Mouse (Mus musculus) hindbrain, embryonic 13.5 days (tissue): Measurements from ENCODE around the gene Ier3. TPM values are rescaled to one million over a fixed set of nuclear protein-coding genes. Genes with fewer than 3 reads are reported as not detected.
A peak's percentile ranks its signal among the peaks of the same experiment; 100 is the strongest.

Experiments
- ATAC-seq: fragments of 200-750 bp; cut with Nextera tagmentation; 2 replicates; pipeline ENCODE4 v1.8.0; 2017; ENCODE audit warnings: moderate TSS enrichment; ENCODE audit not compliant: low FRiP score
- H3K27ac ChIP-seq: fragments of 300-500 bp; sonication (generic); 2 replicates; pipeline ENCODE4 v1.5.1; 2015; ENCODE audit warnings: inconsistent platforms, mild to moderate bottlenecking, moderate library complexity
- H3K27me3 ChIP-seq: fragments of 300-500 bp; sonication (generic); 2 replicates; pipeline ENCODE4 v1.6.1; 2015; ENCODE audit warnings: mild to moderate bottlenecking, inconsistent platforms
- H3K36me3 ChIP-seq: fragments of 300-500 bp; sonication (generic); 2 replicates; pipeline ENCODE4 v1.6.1; 2015; ENCODE audit warnings: mild to moderate bottlenecking, inconsistent platforms
- H3K4me1 ChIP-seq: fragments of 300-500 bp; sonication (generic); replicated peaks from 2 replicates; pipeline ENCODE4 v1.6.1; 2015; ENCODE audit warnings: inconsistent platforms
- H3K4me2 ChIP-seq: fragments of 300-500 bp; sonication (generic); 2 replicates; pipeline ENCODE4 v1.6.1; 2015; ENCODE audit warnings: inconsistent platforms, mild to moderate bottlenecking, moderate library complexity
- H3K4me3 ChIP-seq: fragments of 300-500 bp; sonication (generic); 2 replicates; pipeline ENCODE4 v1.5.1; 2015; ENCODE audit warnings: mild to moderate bottlenecking, inconsistent platforms
- H3K9ac ChIP-seq: fragments of 300-500 bp; sonication (generic); 2 replicates; pipeline ENCODE4 v1.6.1; 2015; ENCODE audit warnings: mild to moderate bottlenecking, inconsistent platforms
- H3K9me3 ChIP-seq: fragments of 300-500 bp; sonication (generic); 2 replicates; pipeline ENCODE4 v1.6.1; 2016; ENCODE audit warnings: inconsistent platforms
- WGBS: fragments of 180-500 bp; shearing (Covaris S2); methylation state at CpG from one replicate; pipeline ENCODE4 v1.1.7; 2015; 5-methylcytosine and 5-hydroxymethylcytosine counted together
- polyA plus RNA-seq: library from polyadenylated mRNA; unstranded; fragments of >200 nt; fragmentation: Nextera tagmentation; extraction: Ambion mirVana; gene quantifications from 2 replicates; pipeline ENCODE4 v1.2.1, GENCODE M21; 2015

Ier3 gene
- polyA plus RNA-seq, 1 experiment from 2014 or later, result 8.2 TPM

DNA sequence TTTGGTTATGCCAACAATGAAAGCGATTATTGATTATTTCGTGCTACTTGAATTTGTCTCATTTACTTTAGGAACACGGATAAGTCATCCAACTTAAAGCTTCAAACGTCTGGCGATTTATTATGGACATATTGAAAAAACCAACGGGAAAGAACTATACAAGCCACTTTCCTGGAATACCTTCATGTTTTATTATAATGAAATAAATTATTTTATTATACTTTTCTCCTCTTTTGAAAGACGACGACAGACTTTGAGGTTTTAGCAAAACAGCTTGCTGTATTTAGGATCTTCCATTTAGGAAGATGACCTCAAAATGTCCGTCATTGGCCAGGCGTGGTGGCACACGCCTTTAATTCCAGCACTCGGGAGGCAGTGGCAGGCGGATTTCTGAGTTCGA lies 19.1 kb downstream of the Ier3 start:
- H3K9me3 ChIP-seq, result no peaks in the 10 kb centered on the region
- 0 out of 2 replicates have a peak overlapping the region, but pooled peaks have one; percentile 39 for H3K9ac ChIP-seq
- H3K4me1 ChIP-seq, result peaks cover 41% of the 10 kb centered on the region
- 59% methylated on average over 14 of the region's 14 CpGs for WGBS
- peak overlapping the region; percentile 78; the same call in 1 of the 2 replicates for H3K27ac ChIP-seq
- H3K27me3 ChIP-seq, result no peaks in the 10 kb centered on the region
- peak overlapping the region; percentile 35 for H3K4me3 ChIP-seq
- peaks cover 21% of the 10 kb centered on the region for H3K36me3 ChIP-seq
- H3K4me2 ChIP-seq, result peak overlapping the region; percentile 46
- no peak for ATAC-seq

DNA sequence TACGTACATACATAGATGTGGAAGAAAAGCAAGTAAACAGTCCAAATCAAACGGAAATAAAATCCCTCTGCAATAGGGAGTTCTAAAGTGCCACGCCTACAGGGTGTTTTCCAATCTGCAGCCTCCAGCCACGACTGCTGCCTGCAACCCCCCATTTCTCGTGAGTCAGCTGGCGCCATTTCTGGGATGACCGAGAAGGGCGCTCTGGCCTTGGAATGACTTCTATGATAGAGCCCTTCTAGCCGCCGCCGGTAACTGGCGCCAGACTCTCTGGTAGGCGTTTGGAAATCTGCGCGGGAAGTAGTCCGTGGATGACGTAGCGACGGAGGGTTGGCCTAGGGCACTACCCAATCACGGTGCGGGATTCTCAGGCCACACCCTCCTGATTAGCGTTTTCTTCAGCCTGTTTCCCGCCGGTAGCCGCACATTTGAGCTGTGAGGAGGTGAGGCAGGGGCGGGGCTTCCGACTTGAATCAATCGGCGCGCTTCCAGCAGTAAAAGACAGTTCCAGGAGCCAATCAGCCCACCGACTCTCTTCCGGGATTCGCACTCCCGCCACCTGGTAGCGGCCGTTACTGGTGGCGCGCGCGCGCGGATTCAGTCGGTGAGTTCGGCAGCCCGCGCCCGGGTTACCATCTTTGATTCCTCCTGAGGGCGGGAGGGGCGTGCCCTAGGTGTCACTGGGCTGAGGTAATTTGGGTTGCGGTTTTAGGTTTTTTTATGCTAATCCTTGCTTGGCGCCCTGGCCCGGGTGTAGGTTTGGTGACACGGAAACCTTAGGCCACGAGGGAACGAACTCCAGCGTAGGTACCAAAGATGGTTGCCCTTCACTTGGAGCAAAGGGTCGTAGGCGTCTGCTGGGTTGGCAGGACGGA lies 19.8 kb downstream of the Ier3 start, which contains the start of gene Mdc1:
Gene Mdc1 (plus strand): TSS at position 440 of the 875 bp plus-strand sequence.
- under 1% methylated on average over 59 of the region's 59 CpGs for WGBS
- peak; percentile 92 for ATAC-seq
- Histone ChIP-seq H3K9me3 (no peaks in the 10 kb centered on the region), H3K4me2 (peak within 1 kb of the TSS; percentile 75), H3K36me3 (peaks cover 21% of the 10 kb centered on the region), H3K9ac (peak within 1 kb of the TSS; percentile 76), H3K4me1 (peaks cover 34% of the 10 kb centered on the region), H3K4me3 (peak within 1 kb of the TSS; percentile 60), H3K27ac (peak within 1 kb of the TSS; percentile 78), H3K27me3 (no peaks in the 10 kb centered on the region)

DNA sequence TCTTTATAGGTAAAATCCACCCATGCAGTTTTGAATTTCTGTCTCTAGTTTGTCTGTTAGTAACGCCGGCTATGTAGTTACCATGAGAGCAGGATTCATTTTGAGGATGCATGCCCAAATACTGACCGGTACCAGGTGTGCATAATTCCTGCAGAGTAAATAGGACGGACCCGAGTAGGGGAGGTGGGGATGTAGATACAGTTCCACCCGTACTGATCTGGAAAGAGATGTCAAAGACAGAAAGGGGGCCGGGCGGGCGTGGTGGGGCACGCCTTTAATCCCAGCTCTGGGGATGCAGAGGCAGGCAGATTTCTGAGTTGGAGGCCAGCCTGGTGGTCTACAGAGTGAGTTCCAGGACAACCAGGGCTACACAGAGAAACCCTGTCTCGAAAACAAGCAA lies 20.5 kb downstream of the Ier3 start:
- Histone ChIP-seq H3K9me3 (no peaks in the 10 kb centered on the region), H3K27ac (peak overlapping the region; percentile 78), H3K4me3 (peak overlapping the region; percentile 60), H3K4me2 (peak overlapping the region; percentile 75), H3K9ac (peak overlapping the region; percentile 76), H3K4me1 (peaks cover 31% of the 10 kb centered on the region), H3K36me3 (peaks cover 24% of the 10 kb centered on the region), H3K27me3 (no peaks in the 10 kb centered on the region)
- ATAC-seq, result no peak
- WGBS, result 18% methylated on average over 11 of the region's 11 CpGs

DNA sequence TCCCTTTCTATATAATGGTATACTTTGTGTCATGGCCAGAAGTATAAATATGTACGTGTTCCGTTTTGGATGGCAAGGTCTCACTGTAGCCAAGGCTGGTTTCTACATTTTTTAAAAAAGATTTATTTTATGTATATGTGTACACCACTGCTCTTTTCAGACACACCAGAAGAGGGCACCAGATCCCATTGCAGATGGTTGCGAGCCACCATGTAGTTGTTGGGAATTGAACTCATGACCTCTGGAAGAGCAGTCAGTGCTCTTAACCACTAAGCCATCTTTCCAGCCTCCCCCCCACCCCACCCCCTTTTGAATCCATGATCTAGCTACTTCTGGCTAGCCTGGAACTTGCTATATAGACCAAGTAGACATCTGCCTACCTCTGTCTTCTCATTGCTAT lies 22.0 kb downstream of the Ier3 start:
- Histone ChIP-seq H3K9ac (no peak overlapping the region), H3K9me3 (no peaks in the 10 kb centered on the region), H3K4me1 (peaks cover 31% of the 10 kb centered on the region), H3K36me3 (peaks cover 39% of the 10 kb centered on the region), H3K4me2 (no peak overlapping the region), H3K27me3 (no peaks in the 10 kb centered on the region), H3K27ac (no peak overlapping the region), H3K4me3 (no peak overlapping the region)
- 96% methylated on average over 3 of the region's 3 CpGs for WGBS
- ATAC-seq, result no peak

DNA sequence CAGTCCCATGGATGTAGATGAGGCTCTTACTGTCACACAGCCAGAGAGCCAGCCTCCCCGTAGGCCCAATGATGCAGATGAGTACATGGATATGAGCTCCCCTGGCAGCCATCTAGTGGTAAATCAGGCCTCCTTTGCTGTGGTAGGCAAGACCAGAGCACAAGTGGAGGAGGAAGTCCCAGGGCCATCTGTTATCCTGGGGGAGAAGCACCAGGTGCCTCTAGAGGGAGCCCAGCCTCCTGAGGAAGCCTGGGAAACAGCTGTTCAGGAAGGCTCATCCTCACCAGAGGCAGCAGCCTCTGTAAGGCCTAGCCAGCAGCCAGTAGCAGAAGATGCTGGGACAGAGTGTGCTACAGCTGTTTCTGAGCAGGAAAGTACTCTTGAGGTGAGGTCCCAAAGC lies 26.6 kb downstream of the Ier3 start:
- Histone ChIP-seq H3K4me2 (no peak overlapping the region), H3K4me3 (no peak overlapping the region), H3K4me1 (no peaks in the 10 kb centered on the region), H3K36me3 (peaks cover 82% of the 10 kb centered on the region), H3K27me3 (no peaks in the 10 kb centered on the region), H3K9ac (no peak overlapping the region), H3K27ac (no peak overlapping the region), H3K9me3 (no peaks in the 10 kb centered on the region)
- ATAC-seq, result no peak
- 67% methylated on average over 1 of the region's 1 CpGs for WGBS

DNA sequence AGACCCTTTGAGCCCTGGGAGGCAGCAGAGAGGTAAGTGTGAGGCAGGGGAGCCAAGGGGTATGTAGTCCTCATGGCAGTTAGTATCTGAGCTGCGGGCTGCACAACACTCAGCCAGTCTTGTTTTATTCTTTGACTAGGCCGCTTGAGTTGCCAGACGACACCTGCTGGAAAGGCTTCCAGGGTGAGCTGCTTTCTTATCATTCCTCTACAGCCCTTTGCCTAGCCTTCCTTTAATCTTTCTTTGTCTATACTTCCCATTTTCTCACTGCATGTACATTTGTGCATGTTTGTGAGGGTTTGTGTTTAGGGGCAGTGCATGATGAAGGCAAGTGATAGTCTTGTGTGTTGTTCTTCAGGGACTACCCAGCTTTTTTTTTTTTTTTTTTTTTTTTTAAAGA lies 29.5 kb downstream of the Ier3 start:
- Histone ChIP-seq H3K4me1 (no peaks in the 10 kb centered on the region), H3K9ac (0 out of 2 replicates have a peak overlapping the region, but pooled peaks have one; percentile 15), H3K36me3 (peaks cover 88% of the 10 kb centered on the region), H3K27ac (no peak overlapping the region), H3K4me3 (no peak overlapping the region), H3K27me3 (no peaks in the 10 kb centered on the region), H3K9me3 (no peaks in the 10 kb centered on the region), H3K4me2 (no peak overlapping the region)
- no peak for ATAC-seq
- WGBS, result 94% methylated on average over 3 of the region's 3 CpGs

DNA sequence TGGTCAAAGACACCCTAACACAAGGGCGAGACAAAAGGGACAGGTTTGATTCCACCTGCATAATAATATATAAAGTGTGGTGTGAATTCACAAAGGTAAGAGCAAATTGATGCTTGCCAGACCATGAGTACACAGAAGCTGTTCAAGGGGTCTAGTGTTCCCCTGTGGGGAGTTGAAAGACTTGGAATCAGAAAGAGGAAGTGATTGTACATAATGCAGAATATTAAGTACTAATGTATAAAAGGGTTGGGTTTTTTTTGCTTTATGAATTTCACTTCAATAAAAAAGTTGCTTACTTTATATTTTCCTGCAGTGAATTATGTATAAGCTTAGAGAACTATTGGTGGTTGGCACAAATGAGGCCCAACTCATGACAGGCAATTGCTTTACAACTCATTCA lies 37.9 kb downstream of the Ier3 start:
- H3K9ac ChIP-seq, result no peak overlapping the region
- H3K4me2 ChIP-seq, result no peak overlapping the region
- 93% methylated on average over 1 of the region's 1 CpGs for WGBS
- H3K4me3 ChIP-seq, result no peak overlapping the region
- no peaks in the 10 kb centered on the region for H3K27me3 ChIP-seq
- H3K9me3 ChIP-seq, result no peaks in the 10 kb centered on the region
- H3K36me3 ChIP-seq, result peaks cover 26% of the 10 kb centered on the region
- no peak overlapping the region for H3K27ac ChIP-seq
- peaks cover 17% of the 10 kb centered on the region for H3K4me1 ChIP-seq
- no peak for ATAC-seq

DNA sequence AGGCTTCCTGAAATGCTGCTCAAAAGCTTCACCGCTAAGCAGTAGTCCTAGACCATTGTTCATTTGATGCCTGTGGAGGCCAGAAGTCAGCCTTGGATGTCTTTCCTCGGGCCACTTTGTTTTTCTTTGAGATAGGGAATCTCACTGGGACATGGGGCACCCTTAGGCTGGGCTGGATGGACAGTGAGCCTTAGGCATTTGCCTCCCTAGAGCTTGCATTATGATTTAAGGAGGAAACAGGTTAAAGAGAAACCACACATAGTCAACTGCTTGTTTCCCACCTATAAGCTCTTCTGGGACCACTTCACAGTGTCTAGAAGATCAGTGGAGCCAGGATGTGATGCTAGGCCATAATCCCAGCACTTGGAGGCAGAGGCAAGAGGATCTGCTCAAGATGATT lies 38.4 kb downstream of the Ier3 start:
- Histone ChIP-seq H3K9ac (no peak overlapping the region), H3K27me3 (no peaks in the 10 kb centered on the region), H3K9me3 (no peaks in the 10 kb centered on the region), H3K4me1 (peaks cover 22% of the 10 kb centered on the region), H3K4me3 (no peak overlapping the region), H3K36me3 (peaks cover 21% of the 10 kb centered on the region), H3K27ac (no peak overlapping the region), H3K4me2 (peak overlapping the region; percentile 63; the same call in 1 of the 2 replicates)
- no peak for ATAC-seq
- WGBS, result 61% methylated on average over 2 of the region's 2 CpGs

DNA sequence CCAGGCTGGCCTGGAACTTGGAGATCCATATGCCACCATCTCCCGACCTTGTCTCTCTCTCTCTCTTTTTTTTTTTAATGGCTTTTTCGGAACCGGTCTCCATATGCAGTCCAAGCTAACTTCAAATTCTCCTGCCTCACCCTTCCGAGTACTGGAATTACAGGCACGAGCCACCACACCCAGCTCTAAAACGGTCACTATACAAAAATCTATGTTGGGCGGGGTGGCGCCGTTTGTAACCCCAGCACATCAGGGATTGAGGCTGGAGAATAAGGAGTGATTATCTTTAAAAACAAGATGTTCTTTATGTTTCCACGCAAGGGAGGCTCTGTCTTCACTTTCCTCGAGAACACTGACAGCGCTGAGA lies 39.3 kb downstream of the Ier3 start:
- peak; percentile 4; the same call in 1 of the 2 replicates for ATAC-seq
- peaks cover 26% of the 10 kb centered on the region for H3K4me1 ChIP-seq
- 5% methylated on average over 12 of the region's 12 CpGs for WGBS

DNA sequence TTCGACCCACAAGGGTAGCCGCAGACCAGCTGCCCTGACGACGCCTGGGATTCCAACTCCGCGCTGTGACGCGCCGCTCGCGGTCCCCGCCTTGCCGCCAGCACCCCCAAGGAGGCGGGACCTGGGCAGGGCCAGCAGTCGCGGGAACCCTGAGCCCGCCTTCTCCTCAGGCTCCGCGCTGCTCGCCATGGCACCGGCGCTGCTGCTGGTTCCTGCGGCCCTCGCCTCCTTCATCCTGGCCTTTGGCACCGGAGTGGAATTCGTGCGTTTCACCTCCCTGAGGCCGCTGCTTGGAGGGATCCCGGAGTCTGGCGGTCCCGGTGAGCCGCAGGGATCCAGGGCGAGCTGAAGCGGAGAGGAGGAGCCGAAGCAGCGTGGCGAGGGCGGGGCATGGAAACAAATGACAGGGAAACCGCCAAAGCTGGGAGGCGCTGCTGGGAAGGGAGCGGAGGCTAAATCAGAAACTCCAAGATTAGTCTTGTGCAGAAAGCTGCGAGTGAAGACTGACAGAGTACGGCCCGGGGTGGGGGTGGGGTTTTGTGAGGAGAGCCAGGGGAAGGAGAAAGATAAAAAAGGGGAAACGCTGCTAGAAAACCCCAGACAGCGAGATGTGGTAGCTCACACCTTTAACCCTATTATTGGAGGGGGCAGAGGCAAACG lies 39.8 kb downstream of the Ier3 start, which contains the start of gene Nrm:
Gene Nrm (plus strand): TSS at position 121 of the 660 bp plus-strand sequence.
- peak within 1 kb of the TSS; percentile 63 for H3K4me2 ChIP-seq
- peak within 1 kb of the TSS; percentile 73 for H3K4me3 ChIP-seq
- H3K9me3 ChIP-seq, result no peaks in the 10 kb centered on the region
- under 1% methylated on average over 47 of the region's 47 CpGs for WGBS
- no peaks in the 10 kb centered on the region for H3K27me3 ChIP-seq
- ATAC-seq, result peak; percentile 91
- H3K9ac ChIP-seq, result peak within 1 kb of the TSS; percentile 82
- peaks cover 26% of the 10 kb centered on the region for H3K4me1 ChIP-seq
- H3K27ac ChIP-seq, result peak within 1 kb of the TSS; percentile 98
- H3K36me3 ChIP-seq, result peaks cover 19% of the 10 kb centered on the region

More for the DNA sequence above, 39.3 kb downstream of the Ier3 start:
- H3K27ac ChIP-seq, result peak overlapping the region; percentile 98
- no peaks in the 10 kb centered on the region for H3K9me3 ChIP-seq
- peak overlapping the region; percentile 73 for H3K4me3 ChIP-seq
- H3K9ac ChIP-seq, result peak overlapping the region; percentile 82
- no peaks in the 10 kb centered on the region for H3K27me3 ChIP-seq
- peaks cover 19% of the 10 kb centered on the region for H3K36me3 ChIP-seq
- H3K4me2 ChIP-seq, result peak overlapping the region; percentile 63

DNA sequence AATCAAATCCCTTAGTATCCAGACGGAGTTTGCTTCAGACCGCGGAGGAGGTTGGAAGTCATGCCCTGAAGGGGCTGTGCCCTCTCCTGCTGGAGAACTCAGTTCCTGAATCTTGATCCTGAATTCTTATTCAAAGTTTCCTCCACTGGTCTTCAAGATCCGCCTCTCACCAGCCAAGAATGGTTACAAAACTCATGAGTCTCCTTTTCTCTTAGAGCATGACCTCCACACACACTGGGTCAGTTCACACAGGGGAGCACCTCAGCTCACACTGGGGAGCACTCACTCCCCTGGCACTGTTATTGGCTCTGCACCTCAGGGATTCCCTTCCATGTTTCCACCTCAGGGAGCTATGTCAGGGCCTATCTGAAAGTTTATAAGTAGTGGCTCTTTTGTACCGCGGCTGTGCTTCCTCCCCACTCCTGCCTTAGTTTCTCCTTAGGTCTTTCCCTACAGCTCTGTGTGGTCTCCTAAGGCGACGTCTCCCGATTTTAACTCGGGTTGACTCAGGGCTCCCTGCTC lies 43.4 kb downstream of the Ier3 start:
- Histone ChIP-seq H3K9me3 (no peaks in the 10 kb centered on the region), H3K4me1 (peaks cover 56% of the 10 kb centered on the region), H3K27ac (peak overlapping the region; percentile 98), H3K36me3 (no peaks in the 10 kb centered on the region), H3K27me3 (no peaks in the 10 kb centered on the region), H3K9ac (peak overlapping the region; percentile 94), H3K4me3 (peak overlapping the region; percentile 67), H3K4me2 (peak overlapping the region; percentile 100)
- no peak for ATAC-seq
- 25% methylated on average over 10 of the region's 10 CpGs for WGBS
